Mouse (Mus musculus) gastrocnemius, postnatal 36 days (tissue): ENCODE measurements around the gene Entpd2. TPM values are rescaled to one million over a fixed set of nuclear protein-coding genes. Genes with fewer than 3 reads are reported as not detected.
A peak's percentile ranks its signal among the peaks of the same experiment; 100 is the strongest.

Experiments used
- DNase-seq, 2 experiments: peaks; one replicate each; pipeline ENCODE4 v3.0.0; 2022
- intact Hi-C: fragments of 180-260 bp; cut with DNase I; formaldehyde crosslinking; loops from one replicate; pipeline ENCODE4 v1.15.1; 2025
- microRNA-seq, 2 experiments: library from miRNA; unstranded; fragments of <30 nt; microRNA quantifications; one replicate each; pipeline ENCODE4 v1.2.0; 2021
- total RNA-seq, 2 experiments: library from RNA; stranded (reverse); gene quantifications; 2 replicates each; pipeline ENCODE4 v1.2.3; 2021

The Entpd2 gene
- total RNA-seq, 2 experiments from 2014 or later: 7.2 to 9.5 TPM

GRCm38 (mm10) chr2:25426721-25427191 is 31.1 kb downstream of the Entpd2 start:
- intact Hi-C loops: loop anchor here (5.0 kb wide), 1 partner anchor 49 kb away; no protein-coding TSS in a partner anchor
- DNase-seq: peak; percentile 58 to 62

DNA sequence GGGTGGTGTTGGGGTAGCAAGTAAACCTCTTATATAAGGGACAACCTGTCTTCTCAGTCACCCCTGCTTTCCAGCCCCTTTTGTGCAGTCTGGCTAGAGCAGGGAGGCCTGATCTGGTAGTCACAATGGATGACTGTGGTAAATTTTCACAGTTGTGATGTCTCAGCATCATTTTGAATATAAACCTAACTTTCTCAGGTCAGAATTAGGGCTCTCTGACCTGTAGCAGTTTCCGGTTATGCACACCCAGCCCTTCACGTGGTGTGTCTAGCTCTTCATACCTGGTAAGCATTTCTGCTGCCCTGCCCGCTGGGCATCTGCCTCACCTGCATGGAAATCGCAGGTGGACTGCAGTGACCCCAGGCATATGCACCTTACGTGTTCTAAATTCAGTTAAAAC is 31.6 kb downstream of the Entpd2 start:
- DNase-seq: no peak
- intact Hi-C loops: loop anchor here (5.0 kb wide), 1 partner anchor 50 kb away; no protein-coding TSS in a partner anchor

DNA sequence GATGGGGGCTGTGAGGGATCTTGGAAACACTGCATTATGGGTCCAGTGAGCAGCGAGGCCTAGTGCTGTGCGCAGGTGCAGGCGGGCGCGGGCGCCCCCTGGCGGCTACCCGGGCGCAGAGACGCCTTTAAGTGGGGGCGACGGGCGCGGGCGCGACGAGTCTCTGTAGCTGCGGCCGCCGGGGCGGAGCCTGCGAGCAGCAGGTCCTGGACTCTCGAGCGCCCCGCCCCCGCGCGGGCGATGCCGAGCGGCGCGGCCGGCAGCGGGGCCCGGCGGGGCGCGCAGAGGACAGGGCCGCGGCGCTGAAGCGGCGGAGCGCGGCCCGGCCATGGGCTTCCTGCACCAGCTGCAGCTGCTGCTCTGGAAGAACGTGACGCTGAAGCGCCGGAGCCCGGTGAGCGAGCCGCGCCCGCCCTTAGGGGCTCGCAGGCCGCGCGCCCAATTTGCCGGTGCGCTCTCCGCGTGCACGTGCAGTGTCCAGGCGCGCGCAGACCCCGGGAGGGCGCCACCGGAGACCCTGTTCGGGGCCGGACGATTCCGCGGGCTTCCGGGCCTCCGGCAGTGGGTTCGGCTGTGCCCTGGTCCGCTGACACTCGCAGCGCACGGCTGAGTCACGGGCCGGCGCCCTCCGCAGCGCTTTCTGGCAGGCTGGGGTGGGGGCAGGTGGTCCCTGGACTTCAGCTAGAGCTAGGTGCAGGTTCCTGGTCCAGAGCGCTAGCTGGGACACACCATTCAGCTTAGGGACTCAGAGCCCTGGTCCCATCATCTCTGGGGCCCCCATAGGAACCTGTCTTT is 33.0 kb downstream of the Entpd2 start, which contains the start of gene Abca2:
Abca2 (plus strand) TSS at position 262 of the 795 bp plus-strand sequence.
- DNase-seq: peak; percentile 90
- intact Hi-C loops: loop anchor here (5.0 kb wide), 1 partner anchor 51 kb away; no protein-coding TSS in a partner anchor

DNA sequence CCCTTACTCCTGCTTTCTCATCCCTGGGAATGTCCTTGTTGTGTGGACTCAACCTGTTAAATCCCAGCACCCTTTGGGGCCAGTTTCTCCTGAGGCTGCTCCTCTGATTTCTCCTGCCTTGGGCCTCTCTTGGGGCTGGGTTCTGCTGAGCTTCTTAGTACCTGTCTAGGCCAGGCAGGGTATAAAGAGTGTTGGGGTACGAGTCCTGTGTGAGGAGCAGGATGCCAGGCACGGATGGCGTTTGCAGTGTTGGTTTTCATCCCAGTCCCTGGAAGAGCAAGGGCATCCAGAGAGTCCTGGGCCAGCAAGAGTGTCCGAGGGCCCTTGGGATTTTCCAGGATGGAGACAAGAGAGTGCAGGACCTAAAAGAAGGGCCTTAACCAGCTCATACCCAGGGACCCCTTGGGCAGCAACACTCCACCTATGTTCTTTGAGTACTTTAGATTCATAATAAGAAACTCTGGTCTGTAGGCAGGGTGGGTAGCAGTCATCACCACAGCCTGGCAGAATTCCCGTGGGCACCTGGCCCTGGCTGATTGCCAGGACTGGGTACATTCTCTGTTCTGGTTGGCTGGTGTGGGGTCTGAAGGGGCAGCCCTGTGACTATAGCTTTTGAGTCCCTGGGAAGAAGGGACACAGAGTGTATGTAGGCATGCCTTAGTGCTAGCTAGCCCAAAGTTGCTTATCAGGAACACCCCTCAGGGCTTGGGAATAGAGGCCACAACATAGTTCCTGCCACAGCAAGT is 33.9 kb downstream of the Entpd2 start:
- intact Hi-C loops: loop anchor here (5.0 kb wide), 1 partner anchor 52 kb away; no protein-coding TSS in a partner anchor
- DNase-seq: no peak

DNA sequence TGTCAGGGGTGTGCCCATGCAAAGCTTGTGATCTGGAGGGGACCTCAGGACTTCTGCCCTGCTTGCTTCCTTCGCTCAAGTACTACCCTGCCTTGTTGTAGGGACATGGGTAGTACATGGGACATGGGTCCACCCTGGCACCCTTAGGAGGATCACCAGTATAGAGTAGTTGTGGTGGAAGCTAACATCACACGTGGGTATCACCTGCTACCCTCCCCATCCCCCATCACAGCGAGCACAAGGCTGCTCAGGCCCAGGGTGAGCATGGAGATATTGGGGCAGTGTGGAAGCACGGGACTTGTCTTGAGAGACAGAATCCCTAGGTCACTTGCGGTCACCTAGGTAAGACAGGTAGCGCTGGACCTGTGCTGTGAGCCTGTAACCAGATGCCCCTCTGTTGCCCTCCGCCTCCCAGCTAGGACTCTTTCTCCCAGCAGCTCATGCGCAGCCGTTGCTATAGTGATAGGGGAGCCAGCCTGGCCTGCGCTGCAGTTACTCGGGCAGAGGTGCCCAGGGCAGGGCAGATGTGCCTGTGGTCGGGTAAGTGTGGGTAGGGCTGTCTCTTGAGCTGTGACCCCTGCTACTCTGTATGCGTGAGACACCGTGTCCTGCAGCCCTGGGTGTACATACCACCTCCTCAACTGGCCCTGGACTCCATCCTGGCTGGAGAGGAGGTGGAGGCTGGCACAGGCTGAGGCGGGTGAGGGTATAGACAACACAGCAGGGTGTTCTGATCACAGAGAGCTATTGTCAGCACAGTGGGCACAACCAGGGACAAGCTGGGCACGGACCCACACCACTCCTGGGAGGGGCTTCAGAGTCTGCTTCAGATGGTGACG is 34.9 kb downstream of the Entpd2 start:
- intact Hi-C loops: no loop called here

DNA sequence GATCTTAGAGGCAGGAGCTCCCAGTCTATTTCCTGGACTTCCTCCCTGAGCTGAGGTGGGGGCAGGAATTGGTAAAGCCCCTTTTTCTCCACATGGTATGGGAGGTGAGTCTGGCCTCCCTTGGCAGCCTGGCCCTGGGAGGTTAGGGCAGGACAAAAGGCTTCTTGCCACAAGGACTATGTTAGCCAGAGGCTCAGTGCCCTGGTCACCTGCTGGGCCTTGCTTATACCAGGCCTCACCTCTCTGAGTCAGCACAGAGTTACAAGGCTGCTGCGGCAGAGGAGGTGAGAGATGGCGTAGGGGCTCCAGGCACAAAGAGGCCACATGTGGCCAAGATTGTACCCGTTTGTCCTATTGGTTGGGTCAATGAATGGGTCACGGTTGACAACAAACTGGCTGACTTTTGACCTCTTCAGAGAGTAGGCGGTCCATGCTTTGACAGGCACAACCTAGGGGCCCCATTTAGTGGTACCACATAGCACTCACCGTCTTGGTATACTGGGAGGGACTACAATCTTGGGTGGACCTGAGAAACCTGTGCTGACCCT is 35.7 kb downstream of the Entpd2 start:
- DNase-seq: no peak
- intact Hi-C loops: no loop called here

More for the DNA sequence above, 34.9 kb downstream of the Entpd2 start:
- no peak for DNase-seq

- no peak for DNase-seq
- intact Hi-C loops: no loop called here
Observed at GRCm38 (mm10) chr2:25432326-25433098, 36.8 kb downstream of the Entpd2 start.

GRCm38 (mm10) chr2:25433101-25433500 is 37.4 kb downstream of the Entpd2 start:
- DNase-seq: no peak
- intact Hi-C loops: no loop called here

DNA sequence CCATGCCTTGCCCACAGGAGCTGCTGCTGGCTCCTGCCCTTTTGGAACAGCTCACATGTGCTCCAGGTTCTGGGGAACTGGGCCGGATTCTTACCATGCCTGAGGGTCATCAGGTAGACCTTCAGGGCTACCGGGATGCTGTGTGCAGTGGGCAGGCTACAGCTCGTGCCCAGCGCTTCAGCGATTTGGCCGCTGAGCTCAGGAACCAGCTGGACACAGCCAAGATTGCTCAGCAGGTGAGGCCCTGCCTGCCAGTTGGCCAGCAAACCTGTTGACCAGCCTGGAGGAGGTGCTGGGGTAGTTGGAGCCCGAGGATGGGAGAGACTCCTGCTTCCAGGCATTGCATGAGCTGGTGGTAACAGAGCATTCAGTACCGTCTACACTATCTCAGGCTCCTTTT is 38.6 kb downstream of the Entpd2 start:
- DNase-seq: no peak
- intact Hi-C loops: no loop called here

GRCm38 (mm10) chr2:25436286-25436820 is 40.7 kb downstream of the Entpd2 start:
- DNase-seq: no peak
- intact Hi-C loops: no loop called here

DNA sequence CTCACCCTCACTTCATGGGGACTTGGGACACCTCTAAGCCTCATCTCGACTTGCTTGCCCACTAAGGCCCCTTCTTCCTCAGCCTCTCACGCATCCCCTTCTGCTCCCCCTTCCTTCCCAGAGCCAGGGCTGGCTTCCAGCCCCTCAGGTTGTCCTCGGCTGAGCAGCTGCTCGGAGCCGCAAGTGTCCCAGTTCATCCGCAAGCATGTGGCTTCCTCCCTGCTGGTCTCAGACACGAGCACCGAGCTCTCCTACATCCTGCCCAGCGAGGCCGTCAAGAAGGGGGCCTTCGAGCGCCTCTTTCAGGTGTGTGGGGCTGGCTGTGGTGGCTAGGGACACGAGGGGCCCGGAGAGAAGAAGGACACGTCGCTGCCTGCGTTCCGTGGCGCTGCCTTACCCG is 45.4 kb downstream of the Entpd2 start:
- intact Hi-C loops: no loop called here
- DNase-seq: no peak

GRCm38 (mm10) chr2:25442682-25443081 is 47.0 kb downstream of the Entpd2 start:
- intact Hi-C loops: no loop called here
- DNase-seq: no peak

Small RNAs within 50 kb of the gene (microRNA-seq; reads per million reads assigned to microRNA genes)
- gene Mir3087: 0.36 to 0.74 reads per million in 2 experiments

Other genes with a start within 250 kb of the Entpd2 start
- gene Nrarp, start 215.1 kb upstream of the Entpd2 start, total RNA-seq: 1 to 10 TPM; 5.9 to 6.7 TPM
- gene Tor4a, start 199.0 kb upstream of the Entpd2 start, total RNA-seq: 1 to 10 TPM in 1 of 2 experiments, under 1 TPM in 1; 0.54 to 1.2 TPM
- 10 to 100 TPM; 18.2 to 19.5 TPM for gene Nelfb, start 184.4 kb upstream of the Entpd2 start, total RNA-seq
- not detected for gene Stpg3, start 181.2 kb upstream of the Entpd2 start, total RNA-seq
- not detected for gene Fam166a, start 177.1 kb upstream of the Entpd2 start, total RNA-seq
- gene Tubb4b, start 171.2 kb upstream of the Entpd2 start, total RNA-seq: 100 to 1,000 TPM; 189 to 229 TPM
- gene Slc34a3, start 161.5 kb upstream of the Entpd2 start, total RNA-seq: not detected
- not detected for gene Rnf224, start 159.1 kb upstream of the Entpd2 start, total RNA-seq
- under 1 TPM; 0.84 to 0.91 TPM for gene Rnf208, start 153.6 kb upstream of the Entpd2 start, total RNA-seq
- not detected for gene Cysrt1, start 153.4 kb upstream of the Entpd2 start, total RNA-seq
- 1 to 10 TPM in 1 of 2 experiments, under 1 TPM in 1; 0.39 to 1.1 TPM for gene AL732309.1, start 149.0 kb upstream of the Entpd2 start, total RNA-seq
- gene Tmem203, start 140.4 kb upstream of the Entpd2 start, total RNA-seq: 10 to 100 TPM; 10.4 to 12.0 TPM
- gene Tprn, start 133.3 kb upstream of the Entpd2 start, total RNA-seq: 1 to 10 TPM; 3.8 to 4.5 TPM
- 10 to 100 TPM; 25.8 to 25.9 TPM for gene Ssna1, start 123.4 kb upstream of the Entpd2 start, total RNA-seq
- 10 to 100 TPM; 27.0 to 27.8 TPM for gene Anapc2, start 123.4 kb upstream of the Entpd2 start, total RNA-seq
- not detected for gene Tmem210, start 107.7 kb upstream of the Entpd2 start, total RNA-seq
- gene Lrrc26, start 106.0 kb upstream of the Entpd2 start, total RNA-seq: not detected
- not detected for gene Grin1, start 76.7 kb upstream of the Entpd2 start, total RNA-seq
- 10 to 100 TPM; 11.9 to 15.0 TPM for gene Man1b1, start 63.5 kb upstream of the Entpd2 start, total RNA-seq
- 10 to 100 TPM in 1 of 2 experiments, 1 to 10 TPM in 1; 8.7 to 11.9 TPM for gene Dpp7, start 39.5 kb upstream of the Entpd2 start, total RNA-seq
- 1 to 10 TPM; 2.2 to 3.4 TPM for gene Uap1l1, start 30.2 kb upstream of the Entpd2 start, total RNA-seq
- gene Sapcd2, start 23.6 kb upstream of the Entpd2 start, total RNA-seq: under 1 TPM; 0.10 to 0.26 TPM
- gene Npdc1, start 3.5 kb downstream of the Entpd2 start, total RNA-seq: 10 to 100 TPM; 14.2 to 17.6 TPM
- gene Fut7, start 27.4 kb downstream of the Entpd2 start, total RNA-seq: not detected
- gene Abca2, start 32.8 kb downstream of the Entpd2 start, total RNA-seq: 10 to 100 TPM; 12.3 to 16.5 TPM
- gene Clic3, start 61.0 kb downstream of the Entpd2 start, total RNA-seq: under 1 TPM; 0.35 to 0.46 TPM
- gene Paxx, start 65.2 kb downstream of the Entpd2 start, total RNA-seq: 10 to 100 TPM; 13.4 to 13.6 TPM
- gene Ptgds, start 74.2 kb downstream of the Entpd2 start, total RNA-seq: under 1 TPM in 1 of 2 experiments, not detected in 1; 0.39 TPM
- not detected for gene Lcn12, start 98.0 kb downstream of the Entpd2 start, total RNA-seq
- 10 to 100 TPM; 75.3 to 83.6 TPM for gene Fbxw5, start 104.9 kb downstream of the Entpd2 start, total RNA-seq
- 1 to 10 TPM; 1.4 to 1.5 TPM for gene C8g, start 105.8 kb downstream of the Entpd2 start, total RNA-seq
- gene Traf2, start 151.1 kb downstream of the Entpd2 start, total RNA-seq: 10 to 100 TPM in 1 of 2 experiments, 1 to 10 TPM in 1; 9.8 to 11.5 TPM
- 100 to 1,000 TPM; 139 to 157 TPM for gene Edf1, start 162.0 kb downstream of the Entpd2 start, total RNA-seq
- gene Mamdc4, start 179.0 kb downstream of the Entpd2 start, total RNA-seq: 1 to 10 TPM in 1 of 2 experiments, under 1 TPM in 1; 0.74 to 4.7 TPM
- gene Phpt1, start 179.3 kb downstream of the Entpd2 start, total RNA-seq: 10 to 100 TPM; 50.2 to 53.9 TPM
- not detected for gene Ajm1, start 185.9 kb downstream of the Entpd2 start, total RNA-seq
- 10 to 100 TPM; 74.4 to 75.9 TPM for gene Rabl6, start 212.6 kb downstream of the Entpd2 start, total RNA-seq
- gene Ccdc183, start 221.8 kb downstream of the Entpd2 start, total RNA-seq: not detected
- gene Tmem141, start 226.1 kb downstream of the Entpd2 start, total RNA-seq: 10 to 100 TPM; 11.1 to 18.7 TPM
- gene Fcna, start 232.2 kb downstream of the Entpd2 start, total RNA-seq: 1 to 10 TPM; 2.3 to 3.3 TPM